Mouse (Mus musculus): ENCODE measurements around the gene Irs4.

DNA sequence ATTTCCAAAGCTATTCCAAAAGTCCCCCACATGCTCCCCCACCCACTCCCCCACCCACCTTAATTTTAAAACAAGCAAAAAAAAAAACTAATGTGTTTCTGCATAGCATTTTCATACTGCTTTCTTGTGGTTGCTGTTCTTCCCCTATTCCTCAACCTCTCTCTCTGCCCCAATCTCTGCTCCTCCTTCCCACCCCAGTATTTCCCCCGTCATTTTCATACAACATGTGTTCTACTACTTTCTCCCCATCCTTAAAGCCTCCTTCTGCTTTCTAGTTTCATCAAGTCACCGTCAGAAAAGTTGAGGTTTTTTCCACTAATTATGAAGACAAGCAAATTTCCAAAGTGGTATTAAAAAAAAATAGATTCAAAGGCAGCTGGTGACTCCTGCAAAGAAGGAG, 25.3 kb upstream of the Irs4 start:
- no peak for TF ChIP-seq POLR2A (IDR thresholded peaks at IDR 0.05; ENCODE audit: low read depth, low read length)
- TF ChIP-seq CTCF (IDR thresholded peaks at IDR 0.05; ENCODE audit: borderline replicate concordance, insufficient read depth, low read length): no peak

Measured in embryonic fibroblast, embryonic 13.5 days (primary cell).